Mouse (Mus musculus): ENCODE results near the gene Rad9a.

Gene Rad9a

DNA sequence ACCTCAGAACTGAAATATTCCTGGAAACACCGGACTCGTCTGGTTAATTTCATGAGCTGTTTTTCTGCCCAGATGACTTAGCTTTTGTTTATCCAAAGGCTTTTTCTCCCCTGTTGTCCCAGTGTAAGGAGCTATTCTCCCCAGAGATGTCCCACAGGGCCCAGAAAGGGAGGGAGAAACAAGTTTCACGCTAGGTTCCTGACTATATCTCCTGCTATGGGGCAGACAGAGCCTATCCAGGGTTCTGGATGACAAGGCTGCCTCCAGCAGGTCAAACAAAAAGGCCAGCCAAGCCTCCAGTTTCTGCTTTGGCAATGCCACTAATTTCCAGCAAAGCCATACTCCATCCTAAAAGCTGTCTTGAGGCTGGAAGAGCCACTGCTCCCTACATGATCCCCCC, 16.4 kb upstream of the Rad9a start:
- no peak for DNase-seq

DNA sequence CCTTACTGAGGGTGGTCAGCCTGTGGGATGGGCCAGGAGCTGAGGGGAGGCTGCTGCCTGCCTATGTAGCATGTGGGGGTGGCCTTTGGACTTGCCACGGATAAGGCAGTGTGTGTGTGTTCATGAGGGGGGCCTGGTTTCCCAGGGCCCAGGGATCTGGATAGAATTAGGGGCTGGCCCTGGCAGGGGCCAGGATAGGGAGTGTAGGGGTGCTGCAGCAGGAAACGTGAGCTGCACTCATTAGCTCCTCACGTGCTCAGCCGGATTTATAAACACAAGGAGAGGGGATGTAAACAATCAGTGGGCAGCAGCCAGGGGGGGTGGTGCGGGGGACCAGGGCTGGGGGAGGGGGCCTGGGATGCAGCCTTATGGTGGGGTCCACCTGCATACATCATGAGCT, 15.7 kb upstream of the Rad9a start:
- no peak for DNase-seq

DNA sequence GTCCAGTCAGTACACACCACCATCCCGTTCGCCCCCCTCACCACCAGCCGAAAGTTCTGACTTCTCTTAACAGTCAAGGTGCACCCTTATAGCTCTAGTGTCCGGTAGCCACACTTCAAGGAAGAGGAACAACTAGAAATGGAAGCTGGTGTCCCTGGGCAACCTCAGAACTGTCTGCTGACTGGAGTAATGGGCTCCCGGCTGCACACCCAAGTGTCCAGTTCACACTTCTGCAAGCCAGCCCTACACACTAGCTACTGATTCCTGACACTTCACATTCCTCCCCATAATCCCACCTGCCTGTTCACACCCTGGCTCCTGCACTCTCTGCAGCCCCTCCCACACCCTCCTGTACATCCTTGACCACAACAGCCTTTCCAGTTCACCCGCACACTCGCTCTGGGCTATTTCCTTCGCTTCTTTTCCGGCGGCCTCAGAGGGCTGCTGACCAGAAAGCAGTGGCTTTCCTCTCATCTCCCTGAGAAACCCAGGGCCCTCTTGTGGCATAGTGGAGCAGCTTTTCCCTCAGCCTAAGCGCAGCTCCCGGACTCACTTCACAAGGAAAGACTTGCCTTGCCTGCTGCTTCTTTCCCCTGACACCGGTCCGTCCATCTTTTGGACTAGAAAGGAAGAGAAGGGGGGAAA, 14.7 kb upstream of the Rad9a start:
- peak; percentile 61 for DNase-seq

DNA sequence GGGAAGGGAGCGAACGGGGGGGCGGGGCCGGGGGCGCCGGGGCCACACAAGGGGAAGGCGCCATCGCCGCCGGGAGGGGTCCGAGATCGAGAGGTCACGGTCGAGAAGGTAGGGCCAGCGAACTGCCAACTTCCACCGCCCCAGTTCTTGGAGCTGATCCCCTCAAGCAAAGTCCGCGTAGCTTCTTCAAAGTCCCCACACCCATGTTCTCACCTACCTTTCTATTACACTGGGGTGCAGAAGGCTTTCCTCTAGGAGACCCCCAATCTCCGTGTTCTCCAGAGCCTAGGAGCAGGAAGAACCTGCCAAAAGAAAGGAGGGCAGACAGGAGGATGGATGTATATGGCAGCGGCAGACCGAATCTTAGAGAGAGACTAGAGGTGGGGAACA, 14.0 kb upstream of the Rad9a start:
- DNase-seq, result no peak

DNA sequence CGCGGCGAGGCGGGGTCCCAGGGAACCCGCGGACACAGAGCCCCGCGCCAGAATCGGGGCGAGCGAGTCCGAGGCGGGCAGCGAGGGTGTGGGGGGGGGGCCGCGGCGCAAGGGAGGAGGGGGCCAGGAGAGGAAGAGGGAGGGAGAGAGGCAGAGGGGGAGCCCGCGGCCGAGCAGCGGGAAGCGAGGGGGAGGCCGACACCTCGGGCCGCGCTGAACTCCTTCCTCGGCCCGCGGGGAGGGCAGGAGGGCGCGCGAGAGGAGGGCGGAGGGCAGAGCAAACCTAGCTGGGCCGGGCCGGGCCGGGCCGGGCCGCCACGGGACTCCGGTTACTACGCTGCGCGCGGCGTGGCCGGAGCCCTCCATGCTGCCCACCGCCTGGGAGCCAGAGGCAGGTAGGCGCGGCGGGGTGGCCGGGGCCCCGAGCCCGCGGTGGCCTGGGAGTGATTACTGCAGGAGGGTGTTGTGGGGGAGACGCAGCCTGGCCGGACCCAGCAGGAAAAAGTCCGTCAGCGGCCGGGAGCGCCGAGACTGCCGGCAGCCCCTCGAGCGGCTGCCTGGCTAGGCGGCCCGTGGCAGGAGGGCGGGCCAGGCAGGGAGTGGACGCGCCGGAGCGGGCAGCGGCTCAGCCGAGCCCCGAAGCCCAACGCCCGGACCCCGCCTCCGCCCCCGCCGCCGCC, 13.4 kb upstream of the Rad9a start:
- DNase-seq, result no peak

DNA sequence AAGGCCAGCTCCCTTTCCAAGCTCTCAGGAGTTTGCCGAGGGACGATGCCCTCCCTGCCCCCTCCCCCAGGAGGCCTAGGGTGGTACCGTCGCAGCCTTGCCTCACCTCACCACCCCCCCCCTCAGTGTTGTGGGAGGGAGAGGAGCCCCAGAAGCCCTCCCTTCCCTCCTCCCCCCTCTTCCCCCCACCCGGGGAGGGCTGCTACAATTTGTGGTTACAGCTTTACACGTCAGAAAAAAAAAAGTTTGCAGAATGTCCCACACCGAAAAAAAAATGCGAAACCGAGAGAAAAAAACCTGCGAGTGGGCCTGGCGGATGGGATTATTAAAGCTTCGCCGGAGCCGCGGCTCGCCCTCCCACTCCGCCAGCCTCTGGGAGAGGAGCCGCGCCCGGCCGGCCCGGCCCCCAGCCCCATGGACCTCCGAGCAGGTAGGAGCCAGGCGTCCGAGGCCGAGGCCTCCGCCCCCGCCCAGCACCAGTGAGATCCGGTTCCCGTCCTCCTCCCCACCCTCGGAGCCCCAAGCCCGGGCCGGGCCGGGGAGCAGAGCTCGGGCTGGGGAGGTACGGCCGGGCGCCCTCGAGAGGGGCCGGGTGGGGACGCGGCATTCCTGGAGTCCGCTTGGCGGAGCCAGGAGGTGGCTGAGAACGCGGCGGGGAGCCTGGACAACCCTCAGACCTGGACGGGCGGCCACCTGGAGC, 12.8 kb upstream of the Rad9a start, which contains the start of the genes Clcf1 and AC109138.7:
Clcf1 (plus strand) TSS at position 168 of the 700 bp plus-strand sequence.
AC109138.7 (plus strand) TSS at position 287 of the 700 bp plus-strand sequence.
- DNase-seq, result peak; percentile 64

DNA sequence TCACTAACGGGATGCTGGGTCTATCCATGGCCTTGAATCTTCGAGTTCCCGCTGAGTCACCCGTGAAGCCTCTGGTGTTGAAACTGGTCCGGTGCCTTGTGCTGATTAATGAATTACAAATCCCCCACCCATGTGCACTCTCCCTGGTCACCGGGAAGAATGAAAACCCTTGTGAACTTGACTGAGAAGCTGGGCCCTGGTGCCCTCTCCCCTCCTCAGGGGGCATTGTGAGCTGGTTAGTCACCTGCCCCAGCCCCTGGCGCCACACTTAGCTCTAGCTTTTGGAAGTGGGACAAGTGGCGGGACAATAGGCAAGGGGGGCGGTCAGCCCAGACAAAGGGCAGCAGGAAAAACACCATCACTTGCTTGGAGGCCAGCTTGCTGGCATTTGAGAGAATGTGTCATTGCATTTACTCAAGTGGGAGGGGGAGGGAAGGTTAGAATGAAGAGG, 12.1 kb upstream of the Rad9a start:
- DNase-seq, result no peak

DNA sequence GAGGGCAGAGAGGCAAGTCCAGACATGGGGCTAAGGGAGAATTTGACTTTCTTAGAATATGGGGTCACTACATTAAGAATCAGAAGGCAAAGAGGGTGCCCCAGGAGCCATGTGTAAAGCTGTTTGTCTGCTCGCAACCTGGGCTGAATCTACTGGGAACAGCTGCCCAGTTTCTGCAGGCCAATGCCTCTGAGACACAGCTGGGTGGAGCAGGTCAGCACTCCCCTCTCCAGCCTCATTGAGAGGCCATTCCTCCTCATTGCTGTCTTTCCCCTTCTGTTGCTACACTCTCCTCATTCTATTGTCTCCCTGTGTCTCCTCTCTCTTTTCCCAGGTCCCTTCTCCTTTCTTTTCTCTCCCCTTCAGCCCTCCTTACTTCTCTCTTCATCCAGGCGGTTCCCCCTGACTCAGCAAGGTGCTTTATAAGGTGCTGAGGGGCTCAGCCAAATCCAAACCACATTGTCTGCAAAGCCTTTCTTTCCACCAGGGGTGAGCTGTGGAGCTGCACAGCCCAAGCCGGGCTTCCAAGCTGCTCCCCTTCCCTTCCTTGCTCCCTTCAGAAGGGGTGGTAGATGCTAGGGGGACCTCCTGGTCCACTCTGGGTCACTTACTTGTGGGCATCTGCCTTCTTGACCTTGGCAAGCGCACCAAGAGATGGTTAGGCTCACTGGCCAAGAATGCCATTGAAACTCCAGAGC, 10.6 kb upstream of the Rad9a start:
- DNase-seq, result no peak

DNA sequence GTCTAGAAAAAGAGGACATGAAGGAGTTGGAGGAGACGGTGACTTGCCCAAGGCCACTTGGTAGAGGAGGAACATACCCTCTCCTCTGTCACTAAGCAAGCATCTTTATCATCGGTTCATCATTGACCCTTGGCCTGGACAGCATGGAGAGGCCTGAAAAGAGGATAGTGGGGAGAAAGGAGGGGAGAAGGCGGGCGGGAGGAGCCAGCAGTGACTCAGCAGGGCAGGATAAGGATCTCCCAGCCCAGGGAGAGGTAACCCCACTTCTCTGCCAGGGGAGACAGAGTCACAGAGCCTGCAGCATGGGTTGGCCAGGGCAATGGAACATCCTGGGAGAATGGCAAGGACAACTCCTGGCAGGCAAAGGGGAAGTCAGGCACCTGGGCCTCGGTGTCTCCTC, 7.1 kb upstream of the Rad9a start:
- no peak for DNase-seq

DNA sequence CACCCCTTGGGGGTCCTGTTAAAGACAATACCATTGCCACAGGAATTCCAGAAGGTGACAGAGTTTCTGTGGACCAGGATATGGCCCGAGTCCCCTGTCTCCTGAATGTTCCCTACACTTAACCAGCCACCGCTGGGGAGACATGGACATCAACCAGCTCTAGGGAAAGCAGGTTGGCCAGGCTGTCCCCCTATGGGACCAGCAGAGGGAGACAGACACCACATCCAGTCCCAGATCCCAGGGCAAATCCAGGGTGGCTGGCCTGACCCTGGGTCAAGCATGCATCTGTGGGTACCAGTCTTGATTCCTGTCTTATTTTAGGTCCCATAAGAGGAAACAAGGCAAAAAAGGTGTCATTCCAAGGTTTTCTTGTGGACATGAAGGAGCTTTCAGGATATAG, 5.5 kb upstream of the Rad9a start:
- peak; percentile 82 for DNase-seq

DNA sequence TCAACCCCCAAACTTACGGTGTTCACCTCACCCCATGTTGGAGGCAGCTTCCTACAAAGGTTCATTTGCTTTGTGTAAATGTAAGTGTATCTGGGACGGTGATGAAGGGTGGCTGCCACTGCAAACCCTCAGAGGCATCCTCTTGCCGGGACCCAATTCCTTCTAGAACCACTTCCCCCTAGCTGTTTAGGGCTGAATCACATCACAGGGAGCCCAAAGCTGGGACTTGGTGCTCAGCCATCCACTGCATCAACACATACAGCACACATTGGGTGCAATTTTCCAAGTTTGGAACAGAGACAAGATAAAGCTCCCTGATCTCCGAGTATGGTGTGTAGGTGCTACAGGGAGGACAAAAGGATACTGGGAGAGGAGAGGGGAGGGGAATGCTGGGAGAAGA, 3.4 kb upstream of the Rad9a start:
- DNase-seq, result no peak

DNA sequence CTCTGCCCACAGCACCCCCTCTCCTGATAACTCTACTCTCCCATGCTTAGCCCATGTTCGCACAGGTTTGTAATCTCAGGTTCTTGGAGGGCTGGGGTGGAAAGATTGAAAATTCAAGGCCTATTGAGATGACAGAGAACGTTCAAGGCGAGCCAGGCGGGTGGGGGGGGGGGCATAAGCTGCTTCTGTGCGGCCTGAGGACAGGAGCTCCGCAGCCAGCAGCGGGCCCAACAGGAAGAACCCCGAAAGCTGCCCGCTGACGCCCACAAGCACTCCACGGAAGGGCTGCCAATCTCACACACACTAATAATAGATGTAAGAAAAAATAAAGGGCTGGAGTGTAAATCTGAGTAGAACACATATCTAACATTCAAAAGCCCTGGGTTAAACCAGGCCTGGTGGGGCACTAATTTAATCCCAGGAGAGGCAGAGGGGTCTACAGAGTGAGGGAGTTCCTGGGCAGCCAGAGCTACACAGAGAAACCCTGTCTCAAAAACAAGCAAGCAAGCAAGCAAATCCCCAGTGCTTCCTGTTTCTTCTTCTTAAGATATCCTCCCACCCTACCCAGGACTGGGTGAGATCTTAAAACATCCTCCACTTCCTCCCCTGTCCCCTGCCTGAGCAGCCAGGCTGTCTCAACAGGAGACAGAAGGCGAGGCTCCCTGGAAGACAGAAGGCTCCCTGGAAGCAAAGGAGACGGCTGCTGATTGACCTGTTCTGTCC, 2.3 kb upstream of the Rad9a start:
- no peak for DNase-seq

DNA sequence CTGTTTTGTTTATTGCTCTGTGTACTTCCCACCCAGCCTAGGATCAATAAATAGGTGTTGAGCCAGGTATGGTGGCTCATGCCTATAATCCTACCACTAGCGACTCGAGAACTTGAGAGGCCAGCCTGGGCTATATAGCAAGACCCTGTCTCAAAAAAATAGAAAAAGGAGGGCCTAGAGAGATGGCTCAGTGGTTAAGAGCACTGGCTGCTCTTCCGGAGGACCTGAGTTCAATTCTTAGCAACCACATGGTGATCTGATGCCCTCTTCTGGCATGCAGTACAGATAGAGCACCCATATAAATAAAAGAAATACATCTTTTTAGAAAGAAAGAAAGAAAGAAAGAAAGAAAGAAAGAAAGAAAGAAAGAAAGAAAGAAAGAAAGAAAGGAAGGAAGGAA, 1.7 kb upstream of the Rad9a start:
- DNase-seq, result no peak

DNA sequence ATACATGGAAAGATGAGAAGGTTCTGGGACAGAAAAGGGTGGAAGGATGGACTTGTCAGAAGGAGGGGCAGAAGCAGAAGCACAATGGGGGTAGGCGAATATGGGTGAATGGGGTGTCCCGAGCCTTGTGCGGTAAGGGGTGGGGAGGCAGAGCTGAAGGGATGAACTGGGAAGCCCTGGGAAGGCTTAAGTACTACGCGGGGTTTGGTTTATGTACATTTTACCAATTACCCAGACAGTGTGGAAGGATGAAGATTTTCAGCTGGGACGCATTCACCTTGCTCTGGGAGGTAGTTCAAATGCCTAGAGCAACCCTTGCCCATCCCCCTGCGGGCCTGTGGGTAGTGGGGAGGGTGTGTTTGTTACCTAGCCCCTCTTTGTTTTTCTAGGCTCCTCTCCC, 687 bp upstream of the Rad9a start:
- DNase-seq, result no peak

DNA sequence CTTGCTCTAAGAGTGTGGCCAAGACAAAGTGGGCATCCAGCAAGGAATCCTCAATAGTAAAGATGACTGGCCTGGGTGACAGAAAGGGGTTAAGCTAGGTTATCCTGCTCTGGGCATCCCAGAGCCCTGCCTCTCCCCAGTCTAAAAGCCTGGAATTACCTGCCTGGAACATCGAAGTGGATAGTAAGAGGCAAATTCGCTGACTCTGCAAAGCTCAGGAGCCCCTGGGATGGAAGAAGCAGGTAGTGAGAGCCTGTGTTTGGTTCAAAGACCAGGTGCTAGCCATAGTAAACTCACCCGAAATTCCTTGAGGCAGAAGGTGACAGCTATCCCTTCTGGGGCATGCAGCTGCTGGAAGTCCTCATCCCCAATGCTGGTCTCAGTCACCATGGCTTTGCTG, 4.3 kb downstream of the Rad9a start:
- no peak for DNase-seq

DNA sequence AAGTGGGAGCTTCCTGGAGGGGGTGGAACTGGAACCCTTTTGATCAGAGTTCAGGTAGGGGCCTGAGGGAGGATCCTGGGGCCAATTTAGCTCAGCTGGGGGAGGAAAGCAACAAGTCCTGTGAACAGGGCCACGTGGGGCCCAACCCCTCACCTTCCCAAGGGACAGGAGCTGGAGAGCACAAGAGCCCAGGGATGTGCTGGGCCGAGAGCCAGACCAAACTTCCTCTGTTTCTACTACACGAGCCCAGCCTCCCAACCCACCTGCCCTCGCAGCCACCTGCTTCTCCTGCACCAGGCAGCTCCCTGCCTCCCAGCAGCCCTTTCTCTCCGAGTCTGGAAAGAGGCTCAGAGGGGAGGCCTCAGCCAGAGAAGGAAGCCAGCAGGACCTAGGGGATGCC, 4.9 kb downstream of the Rad9a start:
- no peak for DNase-seq

DNA sequence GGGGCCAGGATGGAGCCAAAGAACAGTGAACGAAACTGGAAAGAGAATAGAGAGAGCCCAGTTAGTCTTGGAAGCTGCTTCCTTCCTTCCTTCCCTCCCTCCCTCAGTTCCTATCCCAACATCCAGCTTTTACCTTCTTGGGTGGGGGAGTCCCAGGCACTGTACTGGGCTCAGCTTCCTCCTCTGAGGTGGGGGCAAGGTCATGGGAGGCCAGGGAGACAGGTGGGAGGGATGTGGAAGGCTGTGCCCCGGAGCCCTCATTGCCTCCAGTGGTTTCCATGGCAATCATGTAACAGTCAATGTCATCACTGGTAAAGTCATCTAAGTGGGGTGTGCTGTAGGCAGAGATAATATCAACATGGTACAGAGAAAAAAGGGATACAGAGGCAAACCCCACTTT, 5.4 kb downstream of the Rad9a start:
- no peak for DNase-seq

DNA sequence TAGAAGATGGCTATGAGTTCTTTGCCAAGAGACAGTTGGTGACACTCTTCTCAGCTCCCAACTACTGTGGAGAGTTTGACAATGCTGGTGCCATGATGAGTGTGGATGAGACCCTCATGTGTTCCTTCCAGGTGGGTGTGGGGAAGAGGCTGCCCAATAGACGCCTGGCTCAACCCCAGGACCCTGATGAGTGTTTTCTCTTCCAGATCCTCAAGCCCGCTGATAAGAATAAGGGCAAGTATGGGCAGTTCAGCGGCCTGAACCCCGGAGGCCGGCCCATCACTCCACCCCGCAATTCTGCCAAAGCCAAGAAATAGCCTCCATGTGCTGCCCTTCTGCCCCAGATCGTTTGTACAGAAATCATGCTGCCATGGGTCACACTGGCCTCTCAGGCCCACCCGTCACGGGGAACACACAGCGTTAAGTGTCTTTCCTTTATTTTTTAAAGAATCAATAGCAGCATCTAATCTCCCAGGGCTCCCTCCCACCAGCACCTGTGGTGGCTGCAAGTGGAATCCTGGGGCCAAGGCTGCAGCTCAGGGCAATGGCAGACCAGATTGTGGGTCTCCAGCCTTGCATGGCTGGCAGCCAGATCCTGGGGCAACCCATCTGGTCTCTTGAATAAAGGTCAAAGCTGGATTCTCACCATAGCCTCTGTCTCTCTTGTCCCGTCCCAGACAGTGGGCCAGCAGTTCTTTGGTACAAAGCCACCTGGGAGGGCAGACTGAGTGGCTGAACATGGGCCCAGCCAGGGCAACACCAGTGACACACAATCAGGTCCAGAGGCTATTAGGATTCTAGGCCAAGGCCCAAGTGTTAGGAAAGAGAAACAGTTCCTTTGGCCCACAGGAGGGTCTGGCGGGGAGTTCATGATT, 6.4 kb downstream of the Rad9a start:
- DNase-seq, result no peak

DNA sequence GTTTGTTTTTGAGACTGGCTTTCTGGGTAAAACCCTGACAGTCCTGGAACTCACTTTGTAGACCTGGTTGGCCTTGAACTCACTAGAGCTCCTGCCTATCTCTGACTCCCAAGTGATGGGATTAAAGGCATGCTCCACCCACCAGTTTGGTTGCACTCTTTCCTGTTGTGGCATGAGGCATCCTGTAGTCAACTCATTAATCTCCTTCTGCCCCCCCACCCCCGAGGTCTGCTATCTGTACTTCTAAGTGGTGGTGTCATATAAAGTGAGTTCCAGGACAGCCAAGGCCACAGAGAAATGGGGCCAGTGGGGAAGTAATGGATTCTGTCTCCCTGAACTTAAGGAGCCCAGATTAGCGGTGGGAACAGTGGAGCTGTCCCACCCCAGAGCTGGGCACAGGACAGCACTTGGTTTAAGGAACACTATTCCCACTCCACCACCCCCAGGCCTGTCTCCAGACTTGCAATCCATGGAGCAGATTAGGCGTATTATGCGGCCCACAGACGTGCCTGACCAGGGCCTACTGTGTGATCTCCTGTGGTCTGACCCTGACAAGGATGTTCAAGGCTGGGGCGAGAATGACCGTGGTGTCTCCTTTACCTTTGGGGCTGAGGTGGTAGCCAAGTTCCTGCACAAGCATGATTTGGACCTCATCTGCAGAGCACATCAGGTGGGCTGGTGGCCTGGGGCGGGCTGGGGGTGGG, 7.3 kb downstream of the Rad9a start:
- no peak for DNase-seq

DNA sequence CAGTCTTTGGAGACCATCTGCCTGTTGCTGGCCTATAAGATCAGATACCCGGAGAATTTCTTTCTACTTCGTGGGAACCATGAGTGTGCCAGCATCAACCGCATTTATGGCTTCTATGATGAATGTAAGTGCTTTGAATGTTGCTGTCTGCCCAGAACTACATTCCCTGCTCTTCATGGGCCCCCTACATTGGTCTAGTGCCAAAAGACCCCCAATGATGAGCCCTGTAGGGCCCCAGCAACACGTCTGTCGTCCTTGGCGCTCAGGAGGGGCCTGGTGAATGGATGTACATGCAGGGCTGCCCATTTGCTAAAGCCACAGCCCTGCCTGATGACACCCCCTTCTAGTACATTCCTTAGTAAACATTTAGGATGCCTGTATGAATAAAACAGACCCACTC, 8.3 kb downstream of the Rad9a start:
- DNase-seq, result no peak
